Mouse (Mus musculus) adrenal gland, adult 2 months (tissue): ENCODE data around the gene Dmac2. TPM values are rescaled to one million over a fixed set of nuclear protein-coding genes. Genes with fewer than 3 reads are reported as not detected.

Experiments
- DNase-seq: peaks from one replicate; pipeline ENCODE4 v3.0.0; 2021
- polyA plus RNA-seq: library from polyadenylated mRNA; depleted of rRNA; stranded (reverse); fragments of >200 nt; gene quantifications from 2 replicates; pipeline ENCODE4 v1.2.3, GENCODE M21; 2012
- total RNA-seq, 2 experiments: library from RNA; stranded (reverse); gene quantifications; 2 replicates each; pipeline ENCODE4 v1.2.3; 2021

The Dmac2 gene
- total and polyA plus RNA-seq, 3 experiments: 21.4 to 54.5 (median 35.3) TPM

DNA sequence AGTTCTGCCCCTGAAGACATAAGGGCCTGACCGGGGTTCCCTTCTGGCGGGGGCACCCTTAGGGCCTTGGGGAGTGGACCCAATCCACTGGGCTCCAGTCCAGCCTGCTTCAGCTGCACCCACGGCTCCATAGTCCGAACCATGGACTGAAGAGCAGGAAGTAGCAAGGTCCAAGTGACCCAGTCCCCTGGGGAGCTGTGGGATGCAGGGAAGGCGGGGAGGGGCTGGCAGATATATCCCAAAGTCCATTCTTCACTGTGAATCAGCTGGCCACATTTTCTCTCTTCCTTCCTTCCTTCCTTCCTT, 3.6 kb upstream of the Dmac2 start, which contains the start of gene Erich4:
TSS of gene Erich4 (minus strand) at position 187 of the 306 bp plus-strand sequence.
- DNase-seq: no peak

DNA sequence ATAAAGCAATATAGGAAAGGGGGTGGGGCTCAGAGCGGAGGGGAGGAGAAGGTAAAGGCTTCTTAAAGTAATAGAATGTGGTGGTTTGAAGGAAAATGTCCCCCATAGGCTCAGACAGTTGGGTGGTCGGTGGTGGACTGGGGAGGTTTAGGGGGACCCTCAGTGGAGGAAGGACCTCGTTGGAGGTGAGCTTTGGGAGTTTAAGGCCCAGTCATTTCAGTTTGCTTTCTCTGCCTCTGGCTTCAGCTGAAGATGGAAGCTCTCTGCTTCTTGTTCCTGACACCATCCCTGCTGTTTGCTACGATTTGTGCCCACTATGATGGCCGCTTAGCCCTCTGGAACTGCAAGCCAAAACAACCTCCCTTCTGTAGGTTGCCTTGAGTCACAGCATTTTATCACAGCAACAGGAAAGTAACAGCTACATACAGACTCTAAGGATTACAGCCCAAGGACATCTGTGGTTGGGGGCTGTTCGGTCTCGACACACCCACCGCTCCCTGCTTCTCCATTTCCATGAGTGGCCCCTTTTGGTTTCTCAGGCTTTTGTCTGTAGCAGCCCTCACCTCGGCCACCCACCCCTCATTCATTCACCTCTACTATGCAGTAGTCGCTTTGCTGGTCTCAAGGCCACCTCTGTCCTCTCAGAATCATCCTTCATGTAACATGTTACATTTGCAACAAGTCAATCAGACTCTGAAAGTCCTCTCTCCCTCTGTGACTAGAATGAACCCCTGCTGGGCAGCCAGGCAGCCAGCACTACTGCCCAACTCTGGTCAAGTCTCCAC, 1.6 kb upstream of the Dmac2 start:
- DNase-seq: no peak

DNA sequence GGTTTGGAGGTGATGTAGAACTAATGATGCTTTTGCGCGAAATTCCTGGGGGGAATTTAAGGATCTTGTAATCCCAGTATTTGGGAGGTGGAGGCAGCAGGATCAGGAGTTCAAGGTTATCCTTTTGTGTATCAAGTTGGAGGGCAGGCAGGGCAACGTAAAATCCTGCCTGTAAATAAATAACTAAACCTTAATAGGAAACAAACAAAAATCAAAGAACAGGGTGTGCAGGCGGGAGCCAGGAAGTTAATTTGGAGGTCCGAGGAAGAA, 443 bp downstream of the Dmac2 start:
- DNase-seq: no peak

DNA sequence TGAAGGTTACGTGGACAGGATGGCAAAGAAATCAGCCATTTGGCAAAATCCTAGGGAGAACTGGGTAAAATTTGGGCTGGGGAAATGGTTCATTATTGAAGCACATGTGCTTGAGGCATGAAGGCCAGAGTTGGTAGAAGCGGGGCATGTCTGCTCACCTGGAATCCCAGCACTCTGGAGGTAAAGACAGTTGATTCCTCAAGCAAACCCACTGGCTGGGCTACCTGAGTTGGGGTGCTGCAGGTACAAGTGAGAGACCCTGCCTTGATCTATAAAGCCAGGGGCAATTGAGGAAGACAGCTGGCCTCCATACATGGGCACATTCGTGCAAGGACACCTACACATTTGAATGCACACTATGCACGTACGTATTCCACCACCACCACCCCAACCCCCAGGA, 887 bp downstream of the Dmac2 start:
- no peak for DNase-seq

DNA sequence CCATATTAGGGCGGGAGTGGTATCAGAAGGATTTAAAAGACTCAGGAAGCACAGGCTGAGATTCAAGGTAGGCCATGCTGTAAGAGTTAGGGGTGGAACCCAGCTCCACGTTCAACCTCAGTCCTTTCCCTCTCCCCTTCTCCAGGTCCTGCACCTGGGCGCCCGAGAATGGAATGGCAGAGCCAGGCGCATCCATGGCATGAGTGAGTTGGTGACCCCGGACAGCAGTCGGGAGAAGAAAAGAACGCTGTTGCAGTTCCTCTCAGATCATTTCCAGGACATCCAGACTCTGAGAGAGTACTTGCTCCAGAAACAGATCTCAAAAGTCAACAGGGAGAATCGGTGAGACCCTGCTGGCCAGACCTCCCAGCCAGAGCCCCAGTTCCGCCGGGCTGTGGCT, 1.5 kb downstream of the Dmac2 start:
- no peak for DNase-seq

DNA sequence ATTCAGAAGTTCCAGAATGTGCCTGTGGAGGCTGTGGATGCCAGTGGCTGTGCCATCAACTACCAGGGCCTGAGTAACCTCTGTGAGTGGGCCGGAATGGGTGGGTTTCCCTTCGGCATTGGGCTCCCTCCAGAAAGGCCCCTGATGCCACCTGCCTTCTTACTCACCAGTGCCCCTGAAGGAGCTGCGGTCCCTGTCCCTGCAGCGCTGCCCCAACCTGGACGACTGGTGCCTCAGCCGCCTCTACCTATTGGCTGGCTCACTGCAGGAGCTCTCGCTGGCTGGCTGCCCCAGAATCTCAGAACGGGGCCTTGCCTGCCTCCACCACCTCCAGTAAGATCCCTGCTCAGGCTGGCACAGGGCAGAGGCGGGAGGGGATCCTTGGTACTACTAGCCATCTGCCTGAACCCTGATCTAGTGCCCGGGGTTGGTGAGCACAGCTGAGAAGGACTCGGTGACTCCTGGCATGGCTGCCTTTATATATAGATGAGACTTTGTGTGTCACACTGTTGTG, 4.7 kb downstream of the Dmac2 start:
- no peak for DNase-seq

DNA sequence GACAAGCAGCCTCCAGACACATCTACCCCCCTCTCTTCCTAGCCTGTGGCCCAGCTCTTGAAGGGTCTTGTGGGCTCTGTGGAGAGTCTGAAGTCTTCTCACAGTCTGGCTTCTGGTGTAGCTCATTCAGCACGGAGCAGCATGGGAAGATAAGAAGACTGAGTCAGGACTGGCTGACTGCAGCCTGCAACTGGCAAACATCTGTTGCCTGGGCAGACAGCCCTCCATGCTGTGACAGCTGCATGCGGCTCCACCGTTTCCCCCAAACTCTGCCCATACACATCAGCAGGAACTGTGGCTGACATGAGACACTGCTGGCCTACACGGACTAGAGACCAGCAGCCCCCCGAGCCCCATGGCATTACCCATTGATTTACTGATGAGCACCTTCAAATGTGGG, 5.6 kb downstream of the Dmac2 start:
- no peak for DNase-seq

DNA sequence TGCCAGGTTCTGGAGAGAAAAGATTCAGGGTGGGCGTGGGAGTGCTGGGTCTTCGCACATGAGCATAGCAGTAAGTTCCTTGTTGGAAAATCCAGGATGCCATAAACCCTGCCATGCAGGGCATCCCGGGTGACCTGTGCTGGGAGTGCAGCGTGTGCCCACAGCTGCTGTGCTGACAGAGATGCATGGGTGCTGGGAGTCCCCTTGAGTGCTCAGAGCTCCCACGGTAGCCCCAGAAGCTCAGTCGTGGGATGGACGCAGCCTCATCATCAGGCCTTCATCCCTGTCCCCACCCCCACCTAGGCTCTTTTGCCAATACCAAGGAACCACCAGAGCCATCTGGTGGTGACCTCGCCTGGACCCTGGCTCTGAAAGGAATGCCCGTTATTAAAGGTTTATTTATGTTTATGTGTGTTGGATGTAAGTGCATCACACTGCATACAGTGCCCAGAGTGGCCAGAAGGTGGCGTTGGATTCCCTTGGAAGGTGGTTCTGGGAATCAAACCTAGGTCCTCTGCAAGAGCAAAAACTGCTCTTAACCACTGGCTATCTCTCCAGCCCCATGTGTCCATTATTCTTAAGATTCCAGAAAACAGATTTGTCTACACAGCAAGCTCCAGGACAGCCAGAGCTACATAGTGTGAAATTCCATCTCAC, 6.5 kb downstream of the Dmac2 start:
- no peak for DNase-seq

DNA sequence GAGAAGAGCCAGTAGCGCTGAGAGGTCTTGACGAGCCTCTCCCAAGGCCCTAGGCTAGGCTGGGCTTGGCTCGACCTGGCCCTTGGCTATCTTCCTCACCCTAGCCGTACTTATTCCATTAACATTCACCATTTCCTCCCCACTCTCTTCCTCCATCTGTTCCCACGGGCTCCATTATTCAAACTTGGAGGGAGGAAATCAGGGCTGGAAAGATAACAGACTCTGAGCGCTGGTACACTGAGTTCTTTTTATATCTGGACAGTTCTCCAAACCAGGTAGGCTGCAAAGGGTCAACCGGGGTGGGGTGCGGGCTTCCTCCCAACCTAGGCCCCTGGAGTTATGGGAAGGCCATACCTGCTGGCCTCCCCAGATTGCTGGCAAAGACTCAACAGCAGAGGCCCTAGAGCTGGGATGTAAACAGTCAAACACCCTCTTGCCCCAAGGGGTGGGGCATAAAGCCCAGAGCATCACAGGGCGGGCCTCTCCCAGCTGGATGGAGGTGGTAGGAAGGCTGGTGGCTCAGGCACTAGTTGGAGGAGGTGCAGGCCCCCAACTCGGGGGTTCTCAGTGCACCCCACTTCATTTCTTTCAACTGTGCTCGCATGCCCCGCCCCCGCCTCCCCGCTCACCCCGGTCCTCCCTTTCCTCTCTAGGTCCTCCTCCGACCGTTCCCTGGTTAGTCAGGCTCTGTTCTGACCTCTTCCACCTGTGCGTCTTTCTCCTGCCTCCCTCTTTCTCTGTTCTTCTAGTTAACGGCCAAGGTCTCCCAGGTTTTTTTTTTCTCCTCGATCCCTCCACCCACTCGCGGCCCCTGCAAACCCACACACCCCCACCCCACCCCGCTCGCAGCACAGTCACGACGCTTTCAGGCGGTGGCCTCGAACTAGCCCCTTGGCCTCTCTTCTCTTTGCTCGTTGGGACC, 7.6 kb downstream of the Dmac2 start, which contains the start of gene B3gnt8:
TSS of gene B3gnt8 (plus strand) at position 146 of the 922 bp plus-strand sequence.
- peak; percentile 48 for DNase-seq

DNA sequence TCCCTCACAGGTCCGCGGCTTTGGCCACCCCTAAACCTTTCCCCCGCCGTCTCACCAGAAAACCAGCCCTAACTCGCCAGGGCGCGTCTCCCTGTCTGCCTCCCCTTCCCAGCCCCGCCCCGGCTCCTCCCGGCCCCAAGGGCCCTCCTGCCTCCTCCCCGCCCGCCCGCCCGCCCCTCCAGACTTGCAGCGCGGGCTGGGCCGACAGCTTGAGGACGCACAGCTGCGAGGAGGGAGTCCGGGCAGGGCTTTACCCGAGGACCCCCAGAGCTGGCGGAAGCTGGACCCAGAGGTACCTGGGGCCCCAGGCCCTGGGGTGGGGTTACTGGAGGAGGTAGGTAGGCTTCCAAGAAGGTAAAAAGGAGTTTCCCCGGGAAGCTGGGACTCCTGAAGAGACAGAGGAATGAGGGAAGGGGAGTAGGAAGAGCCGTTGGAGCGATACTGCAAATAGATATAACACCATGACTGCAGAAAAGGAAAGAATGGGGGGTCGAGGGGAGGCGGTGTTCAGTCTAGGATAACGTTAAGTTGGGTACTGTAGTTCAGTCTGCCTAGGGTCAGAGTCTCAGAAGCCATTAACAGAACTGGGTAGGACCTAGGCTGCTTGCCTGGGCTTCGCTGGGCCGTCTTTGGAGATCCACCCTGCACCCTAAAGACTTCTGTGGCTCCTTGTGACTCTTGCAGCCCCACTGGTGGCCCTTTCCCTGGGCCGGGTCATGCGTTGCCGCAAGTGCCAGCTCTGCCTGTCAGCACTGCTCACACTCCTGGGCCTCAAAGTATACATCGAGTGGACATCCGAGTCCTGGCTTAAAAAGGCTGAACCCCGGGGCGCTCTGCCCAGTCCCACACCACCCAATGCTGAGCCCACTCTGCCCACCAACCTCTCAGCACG, 8.5 kb downstream of the Dmac2 start:
- DNase-seq: peak; percentile 81

DNA sequence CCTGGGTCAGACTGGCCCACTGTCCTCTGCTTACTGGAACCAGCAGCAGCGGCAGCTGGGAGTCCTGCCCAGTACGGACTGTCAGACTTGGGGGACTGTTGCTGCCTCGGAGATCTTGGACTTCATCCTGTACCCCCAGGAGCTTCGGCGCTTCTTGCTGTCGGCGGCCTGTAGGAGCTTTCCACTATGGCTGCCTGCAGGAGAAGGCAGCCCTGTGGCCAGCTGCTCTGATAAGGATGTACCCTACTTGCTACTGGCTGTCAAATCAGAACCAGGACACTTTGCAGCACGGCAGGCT, 9.1 kb downstream of the Dmac2 start:
- DNase-seq: no peak

DNA sequence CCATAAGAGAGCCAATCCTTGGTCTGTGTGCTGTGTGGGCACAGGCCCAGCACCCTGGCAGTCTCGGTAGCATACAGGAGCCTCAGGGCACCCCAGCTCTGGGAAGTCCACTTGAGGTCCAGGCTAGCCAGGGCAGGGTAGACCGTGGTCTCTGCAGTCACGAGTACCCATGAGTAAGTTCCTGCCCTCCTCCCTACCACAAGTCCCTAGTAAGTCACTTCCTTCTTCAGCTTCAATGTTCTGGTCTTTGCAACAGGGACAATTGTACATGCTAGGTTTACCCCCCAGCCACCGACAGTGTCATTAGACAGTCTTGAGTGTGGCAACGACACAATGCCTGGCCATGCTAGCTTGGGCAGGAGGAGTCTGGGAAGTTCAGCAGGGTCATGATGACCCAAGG, 13.5 kb downstream of the Dmac2 start:
- DNase-seq: no peak

DNA sequence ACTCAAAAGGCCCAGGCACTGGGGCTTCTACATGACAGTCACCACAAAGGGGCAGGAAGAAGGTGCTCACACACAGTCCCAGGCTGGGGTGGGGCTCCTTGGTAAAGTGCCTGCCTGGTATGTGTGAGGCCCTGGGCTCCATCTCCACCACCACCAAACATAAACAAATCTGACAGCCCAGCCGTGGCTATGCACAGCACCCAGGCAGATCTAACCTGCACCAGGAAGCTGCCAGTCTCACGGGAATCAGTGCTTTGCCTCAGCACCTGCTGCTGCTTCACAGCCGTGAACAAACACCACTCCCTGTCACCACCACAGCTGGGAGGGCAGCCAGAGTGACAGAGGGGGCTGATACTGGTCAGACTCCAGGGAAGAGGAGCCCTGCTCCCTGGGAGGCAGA, 17.2 kb downstream of the Dmac2 start:
- no peak for DNase-seq

DNA sequence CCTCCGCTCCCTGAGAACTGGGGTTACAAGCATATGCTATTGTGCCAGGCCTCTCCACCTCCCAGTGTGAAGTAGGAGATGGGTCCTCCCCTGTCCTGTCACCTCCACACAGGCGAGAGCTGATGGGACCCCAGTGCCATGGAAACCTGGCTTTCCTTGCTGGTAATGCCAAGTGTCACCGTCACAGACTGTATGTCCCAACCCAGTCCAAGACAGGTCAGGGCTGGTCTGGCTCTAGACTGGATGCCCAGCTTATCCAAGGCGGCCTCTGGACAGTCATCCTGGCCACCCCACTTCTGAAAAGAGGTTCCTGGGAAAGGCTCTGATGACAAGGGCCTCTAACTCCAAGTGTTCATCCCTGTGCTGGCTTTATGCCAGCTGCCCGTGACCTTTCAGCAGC, 17.9 kb downstream of the Dmac2 start:
- DNase-seq: no peak

DNA sequence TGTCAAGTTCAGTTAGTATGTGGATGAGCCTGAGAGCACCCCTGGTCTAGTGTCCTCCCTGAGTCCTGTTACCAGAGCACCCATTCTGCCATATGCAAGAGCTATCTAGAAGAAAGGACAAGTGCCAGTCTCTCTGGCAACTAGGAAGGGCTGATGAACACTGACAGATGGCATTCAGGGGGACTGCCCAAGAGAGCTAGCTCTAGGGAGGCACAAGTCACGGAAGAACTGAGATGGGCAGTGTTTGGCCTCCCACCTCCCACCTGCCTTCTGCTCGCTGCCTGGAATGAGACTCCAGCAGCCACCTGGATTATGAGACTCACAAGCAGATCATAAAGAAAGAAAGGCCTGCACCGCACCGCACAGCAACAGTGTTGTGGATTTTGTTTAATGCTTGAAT, 20.5 kb downstream of the Dmac2 start:
- DNase-seq: no peak

DNA sequence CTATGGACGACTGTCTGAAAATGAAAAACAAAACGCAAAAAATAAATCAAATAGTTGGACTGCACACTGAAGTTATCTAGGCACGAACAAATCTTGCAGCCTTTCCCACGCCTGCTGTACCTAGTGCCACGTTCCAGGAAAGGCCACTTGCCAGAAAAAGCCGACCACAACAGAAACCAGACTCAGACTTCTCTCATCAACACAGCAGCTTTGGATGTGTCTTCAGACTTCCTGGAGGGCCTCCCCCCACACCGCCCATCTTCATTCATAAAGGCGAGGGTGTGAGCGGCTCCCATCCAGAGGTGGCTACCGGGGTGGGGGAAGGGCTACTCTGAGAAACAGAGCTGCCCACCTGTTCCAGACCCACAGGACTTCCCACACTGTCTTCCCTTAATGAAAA, 24.9 kb downstream of the Dmac2 start:
- DNase-seq: no peak

DNA sequence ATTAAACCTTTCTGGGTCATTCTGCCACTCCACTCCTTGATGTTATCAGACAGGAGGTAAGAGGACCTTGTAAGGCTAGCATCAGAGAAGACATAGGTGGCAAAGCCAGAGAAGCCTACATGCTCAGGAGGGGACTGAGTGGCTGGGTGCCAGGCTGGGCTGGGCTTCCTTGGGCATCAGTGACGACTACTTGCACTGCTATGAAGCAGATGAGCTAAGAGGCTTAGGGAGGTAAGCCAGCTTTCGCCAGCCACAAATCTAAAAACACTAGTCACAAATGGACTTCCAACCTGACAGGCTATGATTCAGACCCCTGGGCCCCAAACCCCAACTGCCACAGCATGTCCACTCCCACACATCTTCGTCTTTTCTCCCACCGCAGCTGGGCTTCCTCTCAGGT, 25.4 kb downstream of the Dmac2 start:
- DNase-seq: no peak

DNA sequence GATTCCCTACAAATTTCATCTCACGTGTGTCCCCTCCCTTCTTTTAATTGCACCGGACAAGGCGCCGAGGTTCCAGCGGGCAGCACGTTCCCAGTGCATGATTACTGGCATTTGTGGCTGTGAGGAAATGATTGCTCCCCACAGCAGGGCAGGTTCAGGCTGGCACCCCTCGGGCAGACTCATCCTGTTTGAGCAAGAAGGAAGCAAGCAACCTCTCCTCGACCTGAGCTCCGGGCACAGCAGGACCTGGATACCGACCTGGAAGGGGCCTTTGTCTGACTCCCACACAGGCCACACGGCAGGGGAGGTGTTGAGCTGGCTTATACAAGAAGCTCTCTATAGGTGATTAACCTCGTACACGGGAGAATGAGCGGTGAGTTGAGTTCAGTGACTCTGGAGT, 25.9 kb downstream of the Dmac2 start:
- DNase-seq: no peak

DNA sequence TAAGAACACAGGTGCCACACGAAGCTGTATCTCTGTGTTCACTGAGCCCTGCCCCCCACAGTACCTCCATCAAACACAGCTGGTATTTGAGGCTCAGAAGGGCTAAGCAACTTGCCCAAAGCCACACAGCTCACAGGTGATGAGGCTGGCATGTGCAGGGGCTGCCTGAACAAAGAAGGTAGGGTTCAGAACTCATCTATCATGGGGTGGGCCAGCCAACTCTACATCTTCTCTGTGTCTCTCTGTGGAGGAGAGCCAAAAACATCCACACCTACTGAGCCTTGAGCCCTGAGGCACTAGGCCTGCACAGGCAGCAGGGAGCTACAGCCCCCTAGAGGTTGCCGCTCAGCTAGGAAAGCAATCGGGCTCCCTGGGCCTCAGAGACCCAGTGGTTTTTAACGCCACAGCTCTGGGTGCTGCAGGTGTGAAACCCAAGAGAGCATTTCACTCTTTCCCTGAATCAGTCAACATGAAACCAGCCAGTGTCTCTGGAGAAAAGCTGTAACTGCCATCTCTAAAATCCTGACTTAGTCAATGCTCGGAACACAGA, 28.4 kb downstream of the Dmac2 start:
- DNase-seq: no peak

DNA sequence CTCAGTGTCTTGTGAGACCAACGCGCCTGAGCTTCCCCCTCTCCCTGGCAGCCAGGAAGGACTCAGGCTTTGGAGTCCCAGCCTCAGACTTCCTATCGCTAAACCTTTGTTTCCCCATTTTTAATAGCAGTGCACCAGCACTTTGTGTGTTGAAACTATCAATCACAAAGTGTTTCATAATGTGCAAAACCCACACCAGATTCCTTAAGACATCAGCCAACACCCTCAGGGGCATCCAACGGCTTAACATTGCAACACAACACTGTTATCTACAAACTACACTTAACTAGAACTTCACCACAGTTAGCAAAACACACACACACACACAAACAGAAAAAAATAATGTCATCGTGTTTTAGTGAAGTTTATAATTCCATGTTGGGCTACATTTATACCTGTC, 30.6 kb downstream of the Dmac2 start:
- no peak for DNase-seq

DNA sequence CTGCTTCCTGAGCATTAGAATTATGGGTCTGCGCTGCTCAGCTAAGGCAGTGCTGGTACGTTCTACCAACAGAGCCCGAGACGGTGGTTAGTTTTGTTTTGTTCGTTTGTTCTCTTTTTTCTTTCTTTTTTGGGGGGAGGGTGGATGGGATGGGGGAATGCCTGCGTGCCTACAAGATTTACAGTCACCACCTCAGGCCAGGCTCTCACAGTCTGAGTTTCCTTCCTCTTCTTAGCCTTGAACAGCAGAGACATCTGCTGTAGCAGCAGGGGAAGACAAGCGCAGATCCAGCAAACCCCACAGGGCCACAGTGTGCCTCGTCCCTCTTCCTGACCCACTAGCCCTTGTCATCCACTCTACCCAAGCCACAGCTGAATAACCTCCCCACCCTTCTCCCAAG, 32.1 kb downstream of the Dmac2 start:
- no peak for DNase-seq

DNA sequence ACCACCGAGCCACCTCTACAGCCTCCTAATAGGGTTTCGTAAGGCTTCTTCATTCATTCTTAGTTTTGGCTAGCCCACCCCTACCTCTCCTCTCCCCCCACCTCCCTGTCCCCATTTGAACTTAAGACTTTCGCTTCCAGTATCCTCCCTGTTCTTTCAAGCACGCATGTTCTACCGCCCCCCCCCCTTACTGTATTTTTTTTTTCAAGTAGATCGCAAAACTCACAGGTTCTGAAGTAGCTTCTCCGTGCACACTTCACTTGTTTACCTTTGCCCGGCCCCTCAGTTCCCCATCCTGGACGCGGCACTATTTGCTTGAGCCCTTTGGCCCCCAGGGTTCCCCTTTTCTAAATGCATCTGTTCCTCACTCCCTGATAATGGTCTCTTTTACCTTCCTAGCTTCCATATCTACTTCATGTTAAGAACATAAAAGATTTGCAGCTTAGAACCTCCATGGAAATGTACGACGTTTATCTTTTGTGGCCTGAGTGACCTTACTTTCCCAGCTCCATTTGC, 33.1 kb downstream of the Dmac2 start:
- DNase-seq: no peak
